Mouse (Mus musculus) frontal cortex, postnatal 14 days (tissue): ENCODE data around the gene Phf1.
"Not testable (repeated sequence)": the region's sequence is repeated elsewhere in the genome, so short reads cannot be mapped to it uniquely, and the experiment has no call there.

ENCODE experiments used
- DNase-seq, 2 experiments: peaks; one replicate each; pipeline ENCODE4 v3.0.0; 2022; ENCODE audit warnings: low spot score in 2 of 2

The Phf1 gene

DNA sequence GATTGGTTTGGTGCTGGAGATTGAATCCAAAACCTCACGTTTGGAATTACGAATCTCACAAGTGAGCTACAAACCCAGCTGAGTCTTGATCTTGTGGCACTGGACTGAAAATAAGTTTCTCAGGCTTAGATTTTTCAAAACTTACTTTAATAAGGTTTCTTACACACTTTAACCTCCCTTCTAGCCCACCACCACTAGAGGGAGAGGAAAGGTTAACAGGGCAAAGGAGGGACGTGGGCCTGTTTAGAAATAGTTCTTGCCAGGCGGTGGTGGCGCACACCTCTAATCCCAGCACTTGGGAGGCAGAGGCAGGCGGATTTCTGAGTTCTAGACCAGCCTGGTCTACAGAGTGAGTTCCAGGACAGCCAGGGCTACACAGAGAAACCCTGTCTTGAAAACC, 44.5 kb downstream of the Phf1 start:
- not testable (repeated sequence) for DNase-seq

DNA sequence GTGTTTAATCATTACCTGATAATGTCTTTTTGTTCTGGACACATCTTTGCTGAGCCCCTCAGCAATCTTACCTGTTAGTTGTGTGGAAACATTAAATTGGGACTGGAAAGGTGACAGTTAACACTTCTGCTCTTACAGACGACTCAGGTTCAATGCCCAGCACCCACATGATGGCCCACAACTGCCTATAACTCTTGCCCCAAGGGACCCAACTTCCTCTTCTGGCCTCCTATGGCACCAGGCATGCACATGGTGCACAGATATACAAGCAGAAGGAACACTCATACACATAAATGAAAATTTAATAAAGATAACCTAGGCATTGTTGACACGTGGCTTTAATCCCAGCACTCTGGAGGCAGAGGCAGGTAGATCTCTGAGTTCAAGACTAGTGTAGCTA, 46.6 kb downstream of the Phf1 start:
- no peak for DNase-seq

DNA sequence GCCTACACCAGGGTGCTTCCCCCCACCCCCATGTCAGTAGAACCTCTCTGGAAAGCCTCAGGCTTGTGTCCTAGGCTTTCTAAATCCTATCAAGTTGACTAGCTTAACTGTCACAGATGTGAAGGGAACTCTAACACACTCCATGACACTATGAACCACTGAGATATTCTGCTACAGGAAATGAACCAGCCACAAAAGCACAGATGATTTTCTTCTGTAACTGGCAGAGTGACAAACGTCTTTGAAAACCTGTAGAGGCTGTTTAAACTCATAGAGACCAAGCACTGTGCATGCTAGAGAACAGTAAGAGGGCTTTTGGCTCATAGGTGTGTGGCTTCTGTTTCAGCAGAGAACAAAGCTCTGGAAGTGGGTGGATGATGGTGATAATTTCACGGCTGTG, 48.2 kb downstream of the Phf1 start:
- DNase-seq, result no peak

- DNase-seq, result no peak
These were observed 50.5 kb downstream of the Phf1 start for GRCm38 (mm10) chr17:26983382-26983781.

DNA sequence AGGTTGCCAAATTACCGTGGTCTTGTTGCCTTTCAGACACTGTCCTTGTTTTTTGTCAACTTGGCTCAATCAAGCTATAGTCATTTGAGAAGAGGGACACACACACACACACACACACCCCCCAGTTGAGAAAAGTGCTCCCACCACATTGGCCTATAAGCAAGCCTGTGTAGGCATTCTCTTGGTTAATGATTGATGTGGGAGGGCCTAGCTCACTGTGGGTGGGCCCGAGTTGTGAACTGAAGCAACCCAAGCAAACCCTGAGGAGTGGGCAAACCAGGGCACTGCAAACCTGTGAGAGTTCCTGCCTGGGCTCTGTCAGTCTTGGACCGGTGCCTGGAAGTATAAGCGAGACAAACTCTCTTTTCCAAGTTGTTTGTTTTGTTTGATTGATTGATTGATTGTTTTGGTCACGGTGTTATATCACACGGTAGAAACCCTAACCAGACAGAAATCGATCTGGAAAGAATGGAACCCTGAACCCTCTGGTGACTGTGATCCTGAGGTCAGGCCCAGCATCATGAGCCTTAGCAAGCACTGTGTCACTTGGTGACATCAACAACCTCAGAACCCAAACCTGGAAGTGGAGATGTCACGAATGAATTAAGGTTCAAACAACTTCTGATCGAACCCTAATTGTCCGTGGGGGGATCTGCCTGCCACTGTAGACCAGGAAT, 52.8 kb downstream of the Phf1 start:
- DNase-seq, result no peak
